Mouse (Mus musculus): ENCODE measurements around the gene Tmem94.
A peak's percentile ranks its signal among the peaks of the same experiment; 100 is the strongest.
"Not testable (repeated sequence)": the region's sequence is repeated elsewhere in the genome, so short reads cannot be mapped to it uniquely, and the experiment has no call there.

The Tmem94 gene

GRCm38 (mm10) chr11:115765103-115765606, at the start of gene Tmem94:
Gene Tmem94, plus strand, starts transcription at chr11:115765433.
- DNase-seq = peak; percentile 96

GRCm38 (mm10) chr11:115716410-115717338, 48.6 kb upstream of the Tmem94 start:
- DNase-seq = peak; percentile 38

- peak; percentile 78 for DNase-seq
Measured at GRCm38 (mm10) chr11:115717660-115718390, 47.4 kb upstream of the Tmem94 start.

- DNase-seq = peak; percentile 87
Measured at GRCm38 (mm10) chr11:115722638-115723037, 42.6 kb upstream of the Tmem94 start.

- DNase-seq = no peak
Measured at GRCm38 (mm10) chr11:115723231-115723630, 42.0 kb upstream of the Tmem94 start.

GRCm38 (mm10) chr11:115734041-115734686, 31.1 kb upstream of the Tmem94 start:
- no peak for DNase-seq

GRCm38 (mm10) chr11:115737608-115738208, 27.5 kb upstream of the Tmem94 start:
- no peak for DNase-seq

GRCm38 (mm10) chr11:115738275-115738885, 26.9 kb upstream of the Tmem94 start:
- no peak for DNase-seq

- DNase-seq = no peak
Measured at GRCm38 (mm10) chr11:115741070-115741469, 24.2 kb upstream of the Tmem94 start.

- no peak for DNase-seq
Measured at GRCm38 (mm10) chr11:115742926-115743325, 22.3 kb upstream of the Tmem94 start.

- no peak for DNase-seq
Measured at GRCm38 (mm10) chr11:115744385-115744784, 20.8 kb upstream of the Tmem94 start.

- DNase-seq = no peak
Measured at GRCm38 (mm10) chr11:115746109-115746508, 19.1 kb upstream of the Tmem94 start.

- DNase-seq = peak; percentile 34
Measured at GRCm38 (mm10) chr11:115746762-115747161, 18.5 kb upstream of the Tmem94 start.

- peak; percentile 40 for DNase-seq
Measured at GRCm38 (mm10) chr11:115747351-115747750, 17.9 kb upstream of the Tmem94 start.

- DNase-seq = no peak
Measured at GRCm38 (mm10) chr11:115749834-115750233, 15.4 kb upstream of the Tmem94 start.

GRCm38 (mm10) chr11:115751725-115752124, 13.5 kb upstream of the Tmem94 start:
- DNase-seq = peak; percentile 45

- no peak for DNase-seq
Measured at GRCm38 (mm10) chr11:115752653-115753052, 12.6 kb upstream of the Tmem94 start.

- DNase-seq = no peak
Measured at GRCm38 (mm10) chr11:115753485-115753884, 11.7 kb upstream of the Tmem94 start.

GRCm38 (mm10) chr11:115762176-115762575, 3.1 kb upstream of the Tmem94 start:
- not testable (repeated sequence) for DNase-seq

GRCm38 (mm10) chr11:115764698-115765097, 535 bp upstream of the Tmem94 start:
- DNase-seq = no peak

- DNase-seq = no peak
Measured at GRCm38 (mm10) chr11:115765607-115766141, 441 bp downstream of the Tmem94 start.

All from thymus, postnatal 4 days (tissue).